ENCODE assay signal across 9 mouse cellular contexts in genomic region chr10:14056584-14057451, GRCm38 (mm10).
DNase-seq lines count a peak whose midpoint lies in the region; ATAC-seq lines count a peak whose summit lies in the region.
"Had no signal": no experiment of that assay in that cellular context is flagged by ENCODE, and none has a peak within 500 bp of the region (broad histone marks: within the 10 kb centered on the region; RNA-seq: fewer than 3 reads in every experiment).

No protein-coding gene starts in this region.

- intact Hi-C loops in left cerebral cortex, postnatal 4 days (cut with DNase I), result no loop called here
- intact Hi-C loops in heart, postnatal 36 days (cut with DNase I), result loop anchor here (2.0 kb wide), 1 partner anchor 30 kb away; no protein-coding TSS in a partner anchor

- H3K4me3 ChIP-seq in brown adipose tissue, adult 24 weeks (ENCODE audit: insufficient read depth, low read depth, low read length), result no peak overlapping the region
- H3K4me3 ChIP-seq in forebrain, embryonic 14.5 days (ENCODE audit: low read depth, low read length), result no peak overlapping the region
- H3K4me3 ChIP-seq in limb, embryonic 10.5 days, result no peak overlapping the region
- no peak overlapping the region for H3K4me3 ChIP-seq in neural tube, embryonic 14.5 days (ENCODE audit: low read depth, low read length)

- no peak overlapping the region for H3K9ac ChIP-seq in forebrain, embryonic 14.5 days (ENCODE audit: low read length)
- no peak overlapping the region for H3K9ac ChIP-seq in neural tube, embryonic 14.5 days (replicated peaks; ENCODE audit: low read depth, low read length)

- 10% methylated on average over 8 of the region's 8 CpGs for WGBS in forebrain, embryonic 14.5 days
- 59% methylated on average over 8 of the region's 8 CpGs for WGBS in limb, embryonic 10.5 days
- WGBS in neural tube, embryonic 14.5 days, result 25% methylated on average over 8 of the region's 8 CpGs

- H3K27ac ChIP-seq in brown adipose tissue, adult 24 weeks (replicated peaks; ENCODE audit: low read depth, low read length), result peak overlapping the region; percentile 69
- H3K27ac ChIP-seq in forebrain, embryonic 14.5 days (ENCODE audit: low read depth, low read length), result peak overlapping the region; percentile 35
- H3K27ac ChIP-seq in limb, embryonic 10.5 days, result 0 out of 2 replicates have a peak overlapping the region, but pooled peaks have one; percentile 11
- peak overlapping the region; percentile 39 for H3K27ac ChIP-seq in neural tube, embryonic 14.5 days (ENCODE audit: low read depth, low read length)

- no peak overlapping the region for H3K4me2 ChIP-seq in forebrain, embryonic 14.5 days (ENCODE audit: low read length)
- H3K4me2 ChIP-seq in neural tube, embryonic 14.5 days (ENCODE audit: low read depth, low read length), result no peak overlapping the region

- H3K36me3 ChIP-seq in forebrain, embryonic 14.5 days (ENCODE audit: control insufficient read depth, insufficient read depth, low read length), result no peaks in the 10 kb centered on the region
- no peaks in the 10 kb centered on the region for H3K36me3 ChIP-seq in limb, embryonic 10.5 days
- no peaks in the 10 kb centered on the region for H3K36me3 ChIP-seq in neural tube, embryonic 14.5 days (ENCODE audit: control insufficient read depth, insufficient read depth, low read length)
- H3K36me3 ChIP-seq: G1E had no signal

- DNase-seq in left cerebral cortex, postnatal 4 days, result peak; percentile 85
- no peak for DNase-seq in left cerebral cortex, adult 9 months (ENCODE audit: low spot score in 2 of 2)
- peak; percentile 73 for DNase-seq in forebrain, embryonic 14.5 days (ENCODE audit: low spot score)
- DNase-seq in heart, postnatal 36 days, result peak; percentile 79 to 83
- peak; percentile 25 for DNase-seq in limb, embryonic 10.5 days (ENCODE audit: low spot score)
- DNase-seq in thymus, postnatal 25 days, result no peak

- ATAC-seq in forebrain, embryonic 14.5 days, result peak; percentile 89
- ATAC-seq in neural tube, embryonic 14.5 days (ENCODE audit: low read depth), result peak; percentile 84

- H3K27me3 ChIP-seq in forebrain, embryonic 14.5 days (replicated peaks; ENCODE audit: control insufficient read depth, insufficient read depth, low read length), result no peaks in the 10 kb centered on the region
- H3K27me3 ChIP-seq in limb, embryonic 10.5 days (ENCODE audit: low read depth, poor library complexity, severe bottlenecking), result no peaks in the 10 kb centered on the region
- H3K27me3 ChIP-seq in neural tube, embryonic 14.5 days (ENCODE audit: control insufficient read depth, insufficient read depth, low read length), result no peaks in the 10 kb centered on the region

- no peaks in the 10 kb centered on the region for H3K9me3 ChIP-seq in forebrain, embryonic 14.5 days (replicated peaks; ENCODE audit: control insufficient read depth, low read length)
- H3K9me3 ChIP-seq in limb, embryonic 10.5 days (replicated peaks), result no peaks in the 10 kb centered on the region
- H3K9me3 ChIP-seq in neural tube, embryonic 14.5 days (ENCODE audit: control insufficient read depth, low read length), result no peaks in the 10 kb centered on the region
- H3K9me3 ChIP-seq: G1E had no signal

- peaks cover 18% of the 10 kb centered on the region for H3K4me1 ChIP-seq in brown adipose tissue, adult 24 weeks (ENCODE audit: control insufficient read depth, insufficient read depth, insufficient read length, low read length)
- peaks cover 14% of the 10 kb centered on the region for H3K4me1 ChIP-seq in forebrain, embryonic 14.5 days (ENCODE audit: control insufficient read depth, insufficient read depth, low read length)
- H3K4me1 ChIP-seq in limb, embryonic 10.5 days, result peaks cover 15% of the 10 kb centered on the region
- H3K4me1 ChIP-seq in neural tube, embryonic 14.5 days (ENCODE audit: control insufficient read depth, insufficient read depth, low read length), result peaks cover 20% of the 10 kb centered on the region

Comparison
In these comparisons a context has a peak if more than half of its experiments do, and no peak if none do; other contexts are left out.
1. DNase-seq: peak in left cerebral cortex, postnatal 4 days (single experiment), forebrain, embryonic 14.5 days (single experiment), heart, postnatal 36 days (2 of 2) and limb, embryonic 10.5 days (single experiment); none in left cerebral cortex, adult 9 months (0 of 2) and thymus, postnatal 25 days (single experiment).
2. H3K27ac ChIP-seq: peak in every context shown above with its lines; median percentile 69 in brown adipose tissue, adult 24 weeks; 39 in neural tube, embryonic 14.5 days; 35 in forebrain, embryonic 14.5 days; 11 in limb, embryonic 10.5 days.